Mouse (Mus musculus): ENCODE measurements around the gene Pdzd2.

Pdzd2 gene

GRCm38 (mm10) chr15:12739277-12740247 lies at the start of gene Pdzd2:
TSS of gene Pdzd2 (minus strand) at chr15:12739924.
- no peak for DNase-seq (ENCODE audit: low read depth, low spot score)

- DNase-seq (ENCODE audit: low read depth, low spot score) = no peak
These were observed 49.7 kb upstream of the Pdzd2 start for GRCm38 (mm10) chr15:12789406-12789867.

- DNase-seq (ENCODE audit: low read depth, low spot score) = no peak
These were observed 48.8 kb upstream of the Pdzd2 start for GRCm38 (mm10) chr15:12788536-12788935.

GRCm38 (mm10) chr15:12781729-12782326 lies 42.1 kb upstream of the Pdzd2 start:
- DNase-seq (ENCODE audit: low read depth, low spot score) = no peak

- DNase-seq (ENCODE audit: low read depth, low spot score) = no peak
These were observed 41.6 kb upstream of the Pdzd2 start for GRCm38 (mm10) chr15:12781296-12781695.

- no peak for DNase-seq (ENCODE audit: low read depth, low spot score)
These were observed 34.5 kb upstream of the Pdzd2 start for GRCm38 (mm10) chr15:12774149-12774753.

GRCm38 (mm10) chr15:12770958-12771357 lies 31.2 kb upstream of the Pdzd2 start:
- no peak for DNase-seq (ENCODE audit: low read depth, low spot score)

GRCm38 (mm10) chr15:12766848-12767247 lies 27.1 kb upstream of the Pdzd2 start:
- DNase-seq (ENCODE audit: low read depth, low spot score) = no peak

- no peak for DNase-seq (ENCODE audit: low read depth, low spot score)
These were observed 23.4 kb upstream of the Pdzd2 start for GRCm38 (mm10) chr15:12763147-12763546.

- DNase-seq (ENCODE audit: low read depth, low spot score) = no peak
These were observed 22.7 kb upstream of the Pdzd2 start for GRCm38 (mm10) chr15:12762258-12762913.

GRCm38 (mm10) chr15:12760747-12761146 lies 21.0 kb upstream of the Pdzd2 start:
- no peak for DNase-seq (ENCODE audit: low read depth, low spot score)

- no peak for DNase-seq (ENCODE audit: low read depth, low spot score)
These were observed 18.7 kb upstream of the Pdzd2 start for GRCm38 (mm10) chr15:12758461-12758860.

- no peak for DNase-seq (ENCODE audit: low read depth, low spot score)
These were observed 18.0 kb upstream of the Pdzd2 start for GRCm38 (mm10) chr15:12757757-12758156.

GRCm38 (mm10) chr15:12753201-12753600 lies 13.5 kb upstream of the Pdzd2 start:
- DNase-seq (ENCODE audit: low read depth, low spot score) = no peak

- no peak for DNase-seq (ENCODE audit: low read depth, low spot score)
These were observed 11.2 kb upstream of the Pdzd2 start for GRCm38 (mm10) chr15:12750963-12751362.

GRCm38 (mm10) chr15:12749549-12750301 lies 10.0 kb upstream of the Pdzd2 start:
- DNase-seq (ENCODE audit: low read depth, low spot score) = no peak

- no peak for DNase-seq (ENCODE audit: low read depth, low spot score)
These were observed 2.6 kb upstream of the Pdzd2 start for GRCm38 (mm10) chr15:12742117-12742906.

- no peak for DNase-seq (ENCODE audit: low read depth, low spot score)
These were observed 1.2 kb downstream of the Pdzd2 start for GRCm38 (mm10) chr15:12738301-12739093.

GRCm38 (mm10) chr15:12735208-12735607 lies 4.5 kb downstream of the Pdzd2 start:
- DNase-seq (ENCODE audit: low read depth, low spot score) = no peak
